ENCODE assay signal across 11 mouse cellular contexts in genomic region chr5:88575506-88576338, GRCm38 (mm10). TPM values are rescaled to one million over a fixed set of nuclear protein-coding genes. Genes with fewer than 3 reads are reported as not detected.
DNase-seq lines count a peak whose midpoint lies in the region; ATAC-seq lines count a peak whose summit lies in the region.
"Had no signal": no experiment of that assay in that cellular context is flagged by ENCODE, and none has a peak within 500 bp of the region (broad histone marks: within the 10 kb centered on the region; RNA-seq: fewer than 3 reads in every experiment).

No protein-coding gene starts in this region.

- no peak overlapping the region for H3K4me2 ChIP-seq in limb, embryonic 13.5 days (replicated peaks)

- H3K9ac ChIP-seq in limb, embryonic 13.5 days = 0 out of 2 replicates have a peak overlapping the region, but pooled peaks have one; percentile 8

- WGBS in limb, embryonic 13.5 days = 43% methylated on average over 3 of the region's 3 CpGs

- ATAC-seq in frontal cortex, adult (ENCODE audit: low TSS enrichment) = peak; percentile 58
- peak; percentile 71 for ATAC-seq in limb, embryonic 13.5 days (ENCODE audit: low FRiP score, low read depth)
- no peak for ATAC-seq in CD4-positive, CD25-positive, alpha-beta regulatory T cell, adult 4 months

- no peak for DNase-seq in frontal cortex, postnatal 36 days (ENCODE audit: low spot score in 2 of 2)
- DNase-seq in MN1 (ENCODE audit: low spot score) = peak; percentile 55
- peak; percentile 66 for DNase-seq in gonadal fat pad, adult 2 months (ENCODE audit: low read depth)
- no peak for DNase-seq in neural tube, embryonic 10.5 days (ENCODE audit: extremely low spot score, low spot score)
- DNase-seq in layer of hippocampus, adult 9-10 months (ENCODE audit: low spot score) = no peak
- DNase-seq: adrenal gland, postnatal 36 days; thymus, postnatal 14 days had no signal

- peak overlapping the region; percentile 39; the same call in 1 of the 2 replicates for H3K27ac ChIP-seq in limb, embryonic 13.5 days
- H3K27ac ChIP-seq: macrophage had no signal

- H3K36me3 ChIP-seq in limb, embryonic 13.5 days = peaks cover 7% of the 10 kb centered on the region

- H3K4me1 ChIP-seq in limb, embryonic 13.5 days = peaks cover 14% of the 10 kb centered on the region

- H3K27me3 ChIP-seq in limb, embryonic 13.5 days = no peaks in the 10 kb centered on the region

- H3K4me3 ChIP-seq in limb, embryonic 13.5 days = no peak overlapping the region

- no peaks in the 10 kb centered on the region for H3K9me3 ChIP-seq in limb, embryonic 13.5 days

RNA-seq across cellular contexts. Expression of gene Rufy3, which starts 10.9 kb away (rescaled TPM):
- 5.2 and 6.7 TPM in 2 replicates for polyA plus RNA-seq in gonadal fat pad, adult 2 months (2012; rRNA removed)
- polyA plus RNA-seq in limb, embryonic 13.5 days (2015; fragmentation: Nextera tagmentation; extraction: Ambion mirVana) = 9.4 and 10.1 TPM in 2 replicates
- 1 to 10 TPM; 2.6 to 3.2 TPM for polyA plus RNA-seq in CD4-positive, CD25-positive, alpha-beta regulatory T cell, adult 4 months (2017; shearing (Covaris generic))

RNA-seq across cellular contexts. Expression of gene Utp3, which starts 21.5 kb away (rescaled TPM):
- 9.4 and 12.9 TPM in 2 replicates for polyA plus RNA-seq in gonadal fat pad, adult 2 months (2012; rRNA removed)
- polyA plus RNA-seq in limb, embryonic 13.5 days (2015; fragmentation: Nextera tagmentation; extraction: Ambion mirVana) = 76.3 and 79.1 TPM in 2 replicates
- polyA plus RNA-seq in CD4-positive, CD25-positive, alpha-beta regulatory T cell, adult 4 months (2017; shearing (Covaris generic)) = 10 to 100 TPM; 86.6 to 93.0 TPM

RNA-seq across cellular contexts. Expression of gene Jchain, which starts 48.0 kb away (rescaled TPM):
- polyA plus RNA-seq in gonadal fat pad, adult 2 months (2012; rRNA removed) = 1.9 and 2.4 TPM in 2 replicates
- 0.27 TPM in 1 of 2 replicates, not detected in the other for polyA plus RNA-seq in limb, embryonic 13.5 days (2015; fragmentation: Nextera tagmentation; extraction: Ambion mirVana)
- 1 to 10 TPM in 1 of 2 experiments, not detected in 1; 5.6 TPM for polyA plus RNA-seq in CD4-positive, CD25-positive, alpha-beta regulatory T cell, adult 4 months (2017; shearing (Covaris generic))

Comparison
In these comparisons a context has a peak if more than half of its experiments do, and no peak if none do; other contexts are left out.
1. DNase-seq: peak in MN1 (single experiment) and gonadal fat pad, adult 2 months (single experiment); none in frontal cortex, postnatal 36 days (0 of 2), neural tube, embryonic 10.5 days (single experiment) and layer of hippocampus, adult 9-10 months (single experiment).